Mouse (Mus musculus) adrenal gland, adult 8-10 months (tissue): ENCODE measurements around the gene Usp35. TPM values are rescaled to one million over a fixed set of nuclear protein-coding genes. Genes with fewer than 3 reads are reported as not detected.

ENCODE experiments used
- DNase-seq: peaks from one replicate; pipeline ENCODE4 v3.0.0; 2022
- total RNA-seq, 4 experiments: library from RNA; stranded (reverse); gene quantifications; 2 replicates each; pipeline ENCODE4 v1.2.4; 2022

The Usp35 gene
- total RNA-seq, 4 experiments from 2014 or later: 10.8 to 29.5 (median 17.7) TPM

- no peak for DNase-seq
Observed at GRCm38 (mm10) chr7:97313364-97313995, 18.3 kb downstream of the Usp35 start.

GRCm38 (mm10) chr7:97312856-97313255, 19.0 kb downstream of the Usp35 start:
- DNase-seq: no peak

- DNase-seq: no peak
Observed at GRCm38 (mm10) chr7:97312196-97312595, 19.6 kb downstream of the Usp35 start.

- DNase-seq: no peak
Observed at GRCm38 (mm10) chr7:97311620-97312019, 20.2 kb downstream of the Usp35 start.

- DNase-seq: no peak
Observed at GRCm38 (mm10) chr7:97310341-97310635, 21.5 kb downstream of the Usp35 start.

- no peak for DNase-seq
Observed at GRCm38 (mm10) chr7:97309461-97310340, 22.1 kb downstream of the Usp35 start.

- DNase-seq: no peak
Observed at GRCm38 (mm10) chr7:97307546-97307945, 24.3 kb downstream of the Usp35 start.

- no peak for DNase-seq
Observed at GRCm38 (mm10) chr7:97306813-97307212, 25.0 kb downstream of the Usp35 start.

GRCm38 (mm10) chr7:97305206-97305605, 26.6 kb downstream of the Usp35 start:
- no peak for DNase-seq

GRCm38 (mm10) chr7:97304471-97304870, 27.3 kb downstream of the Usp35 start:
- DNase-seq: no peak

- no peak for DNase-seq
Observed at GRCm38 (mm10) chr7:97303614-97304013, 28.2 kb downstream of the Usp35 start.

GRCm38 (mm10) chr7:97302876-97303275, 28.9 kb downstream of the Usp35 start:
- no peak for DNase-seq

GRCm38 (mm10) chr7:97302261-97302660, 29.6 kb downstream of the Usp35 start:
- DNase-seq: no peak

- no peak for DNase-seq
Observed at GRCm38 (mm10) chr7:97301321-97301720, 30.5 kb downstream of the Usp35 start.

- DNase-seq: no peak
Observed at GRCm38 (mm10) chr7:97300914-97301313, 30.9 kb downstream of the Usp35 start.

- DNase-seq: no peak
Observed at GRCm38 (mm10) chr7:97298943-97299342, 32.9 kb downstream of the Usp35 start.

GRCm38 (mm10) chr7:97298279-97298678, 33.5 kb downstream of the Usp35 start:
- no peak for DNase-seq

GRCm38 (mm10) chr7:97297466-97297865, 34.4 kb downstream of the Usp35 start:
- no peak for DNase-seq

GRCm38 (mm10) chr7:97296986-97297385, 34.8 kb downstream of the Usp35 start:
- no peak for DNase-seq

GRCm38 (mm10) chr7:97271068-97271467, 60.8 kb downstream of the Usp35 start:
- DNase-seq: no peak

- DNase-seq: no peak
Observed at GRCm38 (mm10) chr7:97270367-97270766, 61.5 kb downstream of the Usp35 start.

- DNase-seq: no peak
Observed at GRCm38 (mm10) chr7:97262541-97262940, 69.3 kb downstream of the Usp35 start.
